Mouse (Mus musculus) forebrain, postnatal 0 days (tissue): ENCODE results near the gene Wdr83os. TPM values are rescaled to one million over a fixed set of nuclear protein-coding genes. Genes with fewer than 3 reads are reported as not detected.

Source experiments
- ATAC-seq: fragments of 200-750 bp; cut with Nextera tagmentation; 2 replicates; pipeline ENCODE4 v1.8.0; 2017; ENCODE audit warnings: mild to moderate bottlenecking, moderate library complexity
- DNase-seq: peaks from one replicate; pipeline ENCODE4 v3.0.0-alpha.2; 2015
- H3K27ac ChIP-seq: fragments of 300-500 bp; sonication (generic); 2 replicates; pipeline ENCODE4 v1.5.1; 2014; ENCODE audit warnings: low read depth, mild to moderate bottlenecking, antibody characterized with exemption, low read length, moderate library complexity, mixed read lengths
- H3K27me3 ChIP-seq: fragments of 300-500 bp; sonication (generic); 2 replicates; pipeline ENCODE4 v1.6.1; 2014; ENCODE audit warnings: mild to moderate bottlenecking, low read length, mixed read lengths; ENCODE audit not compliant: insufficient read depth
- H3K36me3 ChIP-seq: fragments of 300-500 bp; sonication (generic); 2 replicates; pipeline ENCODE4 v1.6.1; 2014; ENCODE audit warnings: mild to moderate bottlenecking, moderate library complexity; ENCODE audit not compliant: insufficient read depth
- H3K4me1 ChIP-seq: fragments of 300-500 bp; sonication (generic); 2 replicates; pipeline ENCODE4 v1.6.1; 2014; ENCODE audit warnings: antibody characterized with exemption; ENCODE audit not compliant: insufficient read depth
- H3K4me2 ChIP-seq: fragments of 300-500 bp; sonication (generic); 2 replicates; pipeline ENCODE4 v1.6.1; 2014; ENCODE audit warnings: low read depth, mild to moderate bottlenecking, moderate library complexity
- H3K4me3 ChIP-seq: fragments of 300-500 bp; sonication (generic); 2 replicates; pipeline ENCODE4 v1.5.1; 2014; ENCODE audit warnings: low read depth, low read length, mixed read lengths
- H3K9ac ChIP-seq: fragments of 300-500 bp; sonication (generic); 2 replicates; pipeline ENCODE4 v1.6.1; 2014; ENCODE audit warnings: mild to moderate bottlenecking
- H3K9me3 ChIP-seq: fragments of 300-500 bp; sonication (generic); 2 replicates; pipeline ENCODE4 v1.6.1; 2016; ENCODE audit warnings: low read length
- CTCF ChIP-seq: sonication (generic); IDR thresholded peaks from 2 replicates; pipeline ENCODE4 v1.5.1; 2016; ENCODE audit warnings: antibody characterized with exemption, control low read depth, low read depth
- WGBS: fragments of 180-500 bp; shearing (Covaris S2); extraction: QIAGEN DNeasy Blood & Tissue Kit; methylation state at CpG from one replicate; pipeline ENCODE4 v1.1.7; 2014; 5-methylcytosine and 5-hydroxymethylcytosine counted together
- polyA plus RNA-seq: library from polyadenylated mRNA; unstranded; fragments of >200 nt; fragmentation: Nextera tagmentation; extraction: Ambion mirVana; gene quantifications from 2 replicates; pipeline ENCODE4 v1.2.1, GENCODE M21; 2015
- total RNA-seq: library from RNA; depleted of rRNA; stranded (reverse); fragments of >200 nt; gene quantifications from 2 replicates; pipeline ENCODE4 v1.2.3, GENCODE M21; 2014

Gene Wdr83os
- total and polyA plus RNA-seq, 2 experiments from 2014 or later, result 80.8 to 171 TPM

DNA sequence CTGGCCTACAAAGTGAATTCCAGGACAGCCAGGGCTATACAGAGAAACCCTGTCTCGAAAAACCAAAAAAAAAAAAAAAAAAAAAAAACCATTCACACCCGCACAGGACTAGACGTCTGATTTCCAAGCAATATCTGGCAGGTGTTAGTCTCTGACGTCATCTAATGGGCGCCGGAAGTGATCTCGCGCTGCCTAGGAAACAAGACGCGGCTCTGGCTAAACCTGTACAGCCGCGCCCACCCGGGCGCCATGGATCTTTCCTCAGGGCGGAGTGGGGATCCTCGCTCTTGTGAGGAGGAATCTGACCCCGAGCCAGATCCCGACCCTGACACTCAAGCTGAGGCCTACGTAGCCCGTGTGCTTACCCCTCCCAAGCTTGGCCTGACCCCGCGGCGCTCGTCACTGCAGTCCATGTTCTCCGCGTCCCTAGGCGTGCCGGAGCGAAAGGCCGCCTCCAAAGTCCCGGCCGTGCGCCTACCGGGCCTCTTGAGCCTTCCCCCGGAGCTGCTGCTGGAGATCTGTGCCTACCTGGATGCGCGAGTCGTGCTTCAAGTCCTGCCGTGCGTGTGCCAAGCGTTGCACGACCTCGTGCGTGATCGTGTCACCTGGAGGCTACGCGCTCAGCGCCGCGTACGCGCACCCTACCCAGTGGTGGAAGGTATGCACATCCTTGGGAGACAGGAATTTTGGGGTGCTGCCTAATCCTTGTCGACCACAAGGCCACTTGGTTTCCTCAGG is 20.5 kb upstream of the Wdr83os start, which contains the start of gene Fbxw9:
Gene Fbxw9 (plus strand): TSS at position 177 of the 738 bp plus-strand sequence.
- H3K9me3 ChIP-seq, result no peaks in the 10 kb centered on the region
- peaks cover 6% of the 10 kb centered on the region for H3K4me1 ChIP-seq
- DNase-seq, result peak; percentile 97
- H3K27me3 ChIP-seq, result no peaks in the 10 kb centered on the region
- WGBS, result 2% methylated on average over 52 of the region's 53 CpGs
- peak within 1 kb of the TSS; percentile 76 for H3K27ac ChIP-seq
- peak; percentile 97 for ATAC-seq
- peak within 1 kb of the TSS; percentile 70 for H3K4me3 ChIP-seq
- TF ChIP-seq CTCF, result 0 out of 2 replicates have a peak, but pooled peaks have one; percentile 8
- peaks cover 21% of the 10 kb centered on the region for H3K36me3 ChIP-seq
- peak within 1 kb of the TSS; percentile 78 for H3K9ac ChIP-seq
- H3K4me2 ChIP-seq, result peak within 1 kb of the TSS; percentile 83

- DNase-seq (no peak), ATAC-seq (no peak)
- no peak overlapping the region for H3K9ac ChIP-seq
- whole genome bisulfite sequencing, result 98% methylated on average over 4 of the region's 4 CpGs
- TF ChIP-seq CTCF, result no peak
- H3K4me3 ChIP-seq, result no peak overlapping the region
- no peak overlapping the region for H3K4me2 ChIP-seq
- H3K9me3 ChIP-seq, result no peaks in the 10 kb centered on the region
- H3K27ac ChIP-seq, result no peak overlapping the region
- H3K27me3 ChIP-seq, result no peaks in the 10 kb centered on the region
- peaks cover 26% of the 10 kb centered on the region for H3K36me3 ChIP-seq
- peaks cover 6% of the 10 kb centered on the region for H3K4me1 ChIP-seq
Measured at GRCm38 (mm10) chr8:85062603-85063002, 17.9 kb upstream of the Wdr83os start.

DNA sequence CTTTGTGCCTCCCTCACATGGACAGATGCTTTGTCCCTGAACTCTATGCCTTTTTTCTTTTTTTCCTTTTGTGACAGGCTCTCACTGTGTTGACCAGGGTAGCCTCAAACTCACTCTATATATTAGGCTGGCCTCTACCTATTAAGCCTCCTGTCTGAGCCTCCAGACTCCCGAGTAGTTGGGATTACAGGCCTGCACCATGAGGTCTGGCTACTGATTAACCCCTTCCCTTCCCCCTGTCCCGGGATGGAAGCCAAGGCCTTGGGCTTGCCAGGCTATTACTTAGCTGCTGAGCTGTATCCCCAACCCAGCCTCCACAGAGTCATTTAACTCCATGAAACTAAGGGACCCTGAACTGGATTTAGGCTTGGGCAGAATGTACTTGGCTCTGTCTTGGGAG is 15.3 kb upstream of the Wdr83os start:
- Histone ChIP-seq H3K9me3 (no peaks in the 10 kb centered on the region), H3K4me3 (no peak overlapping the region), H3K27ac (no peak overlapping the region), H3K4me1 (peaks cover 6% of the 10 kb centered on the region), H3K4me2 (no peak overlapping the region), H3K9ac (no peak overlapping the region), H3K36me3 (peaks cover 40% of the 10 kb centered on the region), H3K27me3 (no peaks in the 10 kb centered on the region)
- ATAC-seq, result no peak
- 39% methylated on average over 2 of the region's 2 CpGs for WGBS
- no peak for DNase-seq
- TF ChIP-seq CTCF, result no peak

- no peak overlapping the region for H3K9ac ChIP-seq
- H3K9me3 ChIP-seq, result no peaks in the 10 kb centered on the region
- H3K4me1 ChIP-seq, result peaks cover 6% of the 10 kb centered on the region
- WGBS, result 95% methylated on average over 2 of the region's 2 CpGs
- peaks cover 40% of the 10 kb centered on the region for H3K36me3 ChIP-seq
- H3K27ac ChIP-seq, result no peak overlapping the region
- ATAC-seq, result no peak
- no peak overlapping the region for H3K4me2 ChIP-seq
- no peak for DNase-seq
- H3K27me3 ChIP-seq, result no peaks in the 10 kb centered on the region
- H3K4me3 ChIP-seq, result no peak overlapping the region
- no peak for TF ChIP-seq CTCF
Measured at GRCm38 (mm10) chr8:85067155-85067554, 13.4 kb upstream of the Wdr83os start.

- no peak for TF ChIP-seq CTCF
- ATAC-seq, result no peak
Measured at GRCm38 (mm10) chr8:85067982-85068381, 12.6 kb upstream of the Wdr83os start, which contains the start of gene Gm5741. Gm5741 (minus strand) TSS chr8:85067982.

DNA sequence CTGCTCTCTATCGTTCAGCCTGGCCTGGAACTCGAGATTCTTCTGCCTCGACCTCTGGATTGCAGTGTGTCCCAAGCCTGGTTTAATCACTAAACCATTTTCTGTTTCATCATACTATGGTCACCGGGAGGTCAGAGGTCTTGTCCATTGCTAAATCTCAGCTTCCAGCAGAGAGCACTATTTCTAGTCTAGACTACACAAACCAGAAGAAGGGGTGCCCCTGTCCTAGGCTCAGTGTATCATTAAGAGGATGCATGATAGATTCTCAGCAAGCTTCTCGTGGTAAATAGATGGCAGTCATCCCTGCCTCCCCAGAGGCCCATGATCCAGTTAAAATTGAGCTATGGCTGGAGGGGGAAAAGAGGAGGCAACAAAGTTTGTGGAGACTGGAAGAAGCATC is 9.5 kb upstream of the Wdr83os start:
- H3K4me2 ChIP-seq, result peak overlapping the region; percentile 69
- TF ChIP-seq CTCF, result no peak
- ATAC-seq (no peak), DNase-seq (no peak)
- WGBS, result 84% methylated on average over 5 of the region's 5 CpGs
- no peaks in the 10 kb centered on the region for H3K27me3 ChIP-seq
- H3K4me3 ChIP-seq, result peak overlapping the region; percentile 94
- H3K36me3 ChIP-seq, result peaks cover 54% of the 10 kb centered on the region
- no peaks in the 10 kb centered on the region for H3K9me3 ChIP-seq
- H3K4me1 ChIP-seq, result peaks cover 12% of the 10 kb centered on the region
- H3K9ac ChIP-seq, result peak overlapping the region; percentile 85
- peak overlapping the region; percentile 94 for H3K27ac ChIP-seq

More at GRCm38 (mm10) chr8:85067982-85068381, 12.6 kb upstream of the Wdr83os start, which contains the start of gene Gm5741:
- H3K4me1 ChIP-seq, result peaks cover 12% of the 10 kb centered on the region
- H3K4me2 ChIP-seq, result no peak within 1 kb of the TSS
- peaks cover 40% of the 10 kb centered on the region for H3K36me3 ChIP-seq
- H3K27me3 ChIP-seq, result no peaks in the 10 kb centered on the region
- no peaks in the 10 kb centered on the region for H3K9me3 ChIP-seq
- no peak within 1 kb of the TSS for H3K27ac ChIP-seq
- H3K9ac ChIP-seq, result no peak within 1 kb of the TSS
- no peak within 1 kb of the TSS for H3K4me3 ChIP-seq
- DNase-seq, result no peak

DNA sequence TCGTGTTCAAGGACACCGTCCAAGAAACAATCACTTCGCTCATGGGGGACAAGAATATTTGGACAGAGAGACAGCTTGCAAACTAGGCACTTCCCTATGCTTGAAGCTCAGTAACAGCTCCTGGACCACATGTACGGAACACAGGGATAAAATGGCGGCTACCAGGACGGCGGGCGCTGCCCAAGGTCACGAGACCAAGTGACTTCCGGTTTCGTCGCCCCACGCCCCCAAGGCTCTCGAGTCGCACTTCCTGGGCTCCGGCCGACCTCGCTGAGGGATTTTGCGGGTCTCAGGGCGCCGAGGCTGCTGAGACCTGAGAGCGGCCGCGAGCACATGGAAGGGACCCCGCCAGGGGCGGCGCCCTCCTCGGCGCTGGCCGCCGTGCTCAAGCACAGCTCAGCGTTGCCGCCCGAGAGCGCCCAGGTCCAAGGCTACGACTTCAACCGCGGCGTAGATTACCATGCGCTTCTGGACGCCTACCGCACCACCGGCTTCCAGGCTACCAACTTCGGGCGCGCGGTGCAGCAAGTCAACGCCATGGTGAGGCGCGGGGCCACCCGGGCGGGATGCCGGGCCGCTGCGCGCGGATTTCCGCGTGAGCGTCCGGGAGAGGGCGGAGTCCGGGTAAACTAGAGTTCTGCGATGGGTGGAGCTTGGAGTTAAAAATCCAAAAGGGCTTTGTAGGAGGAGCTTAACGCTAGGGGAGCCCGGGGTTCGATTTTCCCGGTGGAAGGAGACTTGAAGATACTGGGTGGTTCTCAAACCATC is 8.8 kb upstream of the Wdr83os start, which contains the start of gene Dhps:
Gene Dhps (plus strand): TSS at position 244 of the 768 bp plus-strand sequence.
- Histone ChIP-seq H3K36me3 (peaks cover 55% of the 10 kb centered on the region), H3K27me3 (no peaks in the 10 kb centered on the region), H3K4me3 (peak within 1 kb of the TSS; percentile 94), H3K9ac (peak within 1 kb of the TSS; percentile 85), H3K27ac (peak within 1 kb of the TSS; percentile 94), H3K4me2 (peak within 1 kb of the TSS; percentile 69), H3K9me3 (no peaks in the 10 kb centered on the region), H3K4me1 (peaks cover 12% of the 10 kb centered on the region)
- TF ChIP-seq CTCF, result no peak; the same call in 1 of the 2 replicates
- ATAC-seq (peak; percentile 96), DNase-seq (peak; percentile 94)
- under 1% methylated on average over 67 of the region's 68 CpGs for WGBS
